Mouse (Mus musculus) liver, embryonic 12.5 days (tissue): Measurements from ENCODE around the gene Galnt10. TPM values are rescaled to one million over a fixed set of nuclear protein-coding genes. Genes with fewer than 3 reads are reported as not detected.

Experiments
- ATAC-seq: fragments of 200-750 bp; cut with Nextera tagmentation; 2 replicates; pipeline ENCODE4 v1.8.0; 2017; ENCODE audit warnings: moderate number of reproducible peaks, mild to moderate bottlenecking, moderate library complexity
- H3K27ac ChIP-seq: fragments of 300-500 bp; sonication (generic); 2 replicates; pipeline ENCODE4 v1.5.1; 2016; ENCODE audit warnings: mild to moderate bottlenecking
- H3K27me3 ChIP-seq: fragments of 300-500 bp; sonication (generic); replicated peaks from 2 replicates; pipeline ENCODE4 v1.6.1; 2016; ENCODE audit warnings: mild to moderate bottlenecking, moderate library complexity
- H3K36me3 ChIP-seq: fragments of 300-500 bp; sonication (generic); 2 replicates; pipeline ENCODE4 v1.6.1; 2016; ENCODE audit warnings: mild to moderate bottlenecking, moderate library complexity
- H3K4me1 ChIP-seq: fragments of 300-500 bp; sonication (generic); 2 replicates; pipeline ENCODE4 v1.6.1; 2016
- H3K4me2 ChIP-seq: fragments of 300-500 bp; sonication (generic); 2 replicates; pipeline ENCODE4 v1.6.1; 2016; ENCODE audit warnings: mild to moderate bottlenecking, moderate library complexity
- H3K4me3 ChIP-seq: fragments of 300-500 bp; sonication (generic); 2 replicates; pipeline ENCODE4 v1.5.1; 2016; ENCODE audit warnings: mild to moderate bottlenecking, moderate library complexity
- H3K9ac ChIP-seq: fragments of 300-500 bp; sonication (generic); 2 replicates; pipeline ENCODE4 v1.6.1; 2016; ENCODE audit warnings: mild to moderate bottlenecking, moderate library complexity
- H3K9me3 ChIP-seq: fragments of 300-500 bp; sonication (generic); replicated peaks from 2 replicates; pipeline ENCODE4 v1.6.1; 2016; ENCODE audit warnings: mild to moderate bottlenecking, moderate library complexity
- WGBS: fragments of 180-500 bp; shearing (Covaris S2); methylation state at CpG from one replicate; pipeline ENCODE4 v1.1.7; 2016; ENCODE audit not compliant: insufficient replicate concordance; 5-methylcytosine and 5-hydroxymethylcytosine counted together
- polyA plus RNA-seq: library from polyadenylated mRNA; unstranded; fragments of >200 nt; fragmentation: Nextera tagmentation; extraction: Ambion mirVana; gene quantifications from 2 replicates; pipeline ENCODE4 v1.2.1, GENCODE M21; 2016

Galnt10 gene
- polyA plus RNA-seq, 1 experiment from 2014 or later = 34.2 TPM

DNA sequence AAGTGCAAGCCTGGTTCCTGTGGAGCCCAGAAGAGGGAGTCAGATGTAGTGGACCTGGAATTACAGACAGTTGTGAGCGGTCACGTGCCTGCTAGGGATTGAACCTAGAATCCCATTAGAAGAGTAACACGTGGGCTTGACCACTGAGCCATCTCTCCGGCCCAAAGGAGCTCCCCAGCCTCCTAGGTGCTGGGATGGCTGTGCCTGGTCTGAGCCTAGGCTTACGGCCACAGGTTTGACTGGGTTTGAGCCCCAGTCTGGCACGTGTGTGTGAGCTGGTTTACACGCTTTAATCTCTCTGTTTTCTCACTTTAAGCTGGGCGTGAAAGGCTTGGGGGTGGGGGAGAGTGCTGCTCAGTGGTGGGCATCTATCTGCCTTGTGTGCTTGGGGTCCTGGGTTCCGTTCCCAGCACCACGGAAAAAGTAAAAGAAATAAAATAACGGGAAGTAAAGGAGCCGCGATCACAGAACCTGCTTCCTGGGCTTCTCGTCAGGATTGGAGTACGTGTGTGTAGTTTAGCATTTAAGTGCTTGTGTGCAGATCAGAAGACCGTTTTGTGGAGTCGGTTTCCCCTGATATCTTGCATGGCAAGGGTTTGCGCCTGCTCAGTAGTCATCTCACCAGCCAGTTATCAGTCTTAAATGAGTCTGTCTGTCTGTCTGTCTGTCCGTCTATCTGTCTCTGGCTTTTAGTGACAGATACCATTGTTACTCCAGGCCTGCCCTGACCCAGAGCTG lies 16.4 kb downstream of the Galnt10 start:
- no peak overlapping the region for H3K9ac ChIP-seq

DNA sequence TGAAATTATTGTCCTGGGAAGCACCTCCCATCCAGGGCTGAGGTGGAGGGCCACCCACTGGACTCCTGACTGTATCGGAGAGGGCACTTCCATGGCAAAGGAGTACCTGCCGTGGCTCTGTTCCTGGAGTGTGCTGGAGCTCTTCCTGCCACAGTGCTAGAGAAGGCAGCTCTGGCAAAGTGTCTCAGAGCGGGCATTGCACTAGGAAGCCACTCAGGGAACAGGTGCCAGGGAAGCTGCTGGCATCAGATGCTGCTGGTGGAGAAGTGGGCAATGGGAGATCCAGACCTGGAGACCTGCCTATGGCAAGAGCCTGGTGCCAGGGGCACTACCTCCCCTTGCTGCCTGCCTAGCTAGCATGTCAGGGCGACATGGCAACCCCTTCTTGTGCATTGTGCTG lies 17.0 kb downstream of the Galnt10 start:
- Histone ChIP-seq H3K9me3 (peaks cover 4% of the 10 kb centered on the region; the same call in 1 of the 2 replicates), H3K4me2 (no peak overlapping the region), H3K27ac (peak overlapping the region; percentile 68; the same call in 1 of the 2 replicates), H3K9ac (no peak overlapping the region), H3K27me3 (no peaks in the 10 kb centered on the region), H3K36me3 (peaks cover 25% of the 10 kb centered on the region), H3K4me1 (peaks cover 88% of the 10 kb centered on the region), H3K4me3 (no peak overlapping the region)
- WGBS = 86% methylated on average over 4 of the region's 4 CpGs
- ATAC-seq = no peak

More for the DNA sequence above, 16.4 kb downstream of the Galnt10 start:
- peak overlapping the region; percentile 68; the same call in 1 of the 2 replicates for H3K27ac ChIP-seq
- no peaks in the 10 kb centered on the region for H3K27me3 ChIP-seq
- WGBS = 75% methylated on average over 19 of the region's 19 CpGs
- peaks cover 25% of the 10 kb centered on the region for H3K36me3 ChIP-seq
- peaks cover 4% of the 10 kb centered on the region; the same call in 1 of the 2 replicates for H3K9me3 ChIP-seq
- H3K4me3 ChIP-seq = no peak overlapping the region
- no peak for ATAC-seq
- no peak overlapping the region for H3K4me2 ChIP-seq
- H3K4me1 ChIP-seq = peaks cover 90% of the 10 kb centered on the region

DNA sequence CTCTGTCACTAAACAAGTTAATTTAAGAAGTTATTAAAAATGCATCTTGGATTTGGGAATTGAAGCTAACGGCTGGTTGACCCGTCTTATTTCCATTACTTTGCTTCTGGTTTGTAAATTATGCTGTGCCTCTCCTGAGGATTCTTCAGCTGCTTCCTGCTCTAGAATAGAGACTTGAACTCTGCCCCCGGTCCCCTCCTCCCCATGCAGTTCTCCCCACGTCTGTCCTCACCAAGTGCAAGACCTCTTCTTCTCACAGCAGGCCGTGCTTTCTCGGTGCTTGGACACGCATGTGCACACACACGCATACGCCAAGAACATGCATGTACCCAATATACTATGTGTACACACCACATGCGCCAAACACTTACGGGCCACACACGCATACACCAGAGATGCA lies 18.0 kb downstream of the Galnt10 start:
- peaks cover 88% of the 10 kb centered on the region for H3K4me1 ChIP-seq
- no peak overlapping the region for H3K4me2 ChIP-seq
- WGBS = 87% methylated on average over 12 of the region's 12 CpGs

DNA sequence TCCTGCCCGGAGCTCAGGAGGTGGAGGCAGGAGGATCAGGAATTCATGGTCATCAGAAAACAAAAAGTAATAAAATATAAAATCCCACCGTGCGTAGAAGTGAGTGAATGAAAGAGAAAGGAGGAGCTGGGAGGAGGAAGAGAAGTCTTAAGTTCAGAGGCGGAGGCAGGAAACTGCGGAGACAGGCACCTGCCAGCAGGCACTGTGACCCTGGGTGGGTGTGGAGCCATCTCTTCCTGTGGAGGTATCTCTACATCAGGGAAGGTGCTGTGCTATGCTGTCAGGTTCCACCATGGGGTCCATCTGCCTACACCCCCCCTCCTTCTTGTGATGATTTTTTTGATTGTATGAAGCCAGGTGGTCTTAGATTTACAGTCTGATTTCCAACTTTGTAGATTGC lies 19.5 kb downstream of the Galnt10 start:
- Histone ChIP-seq H3K27ac (no peak overlapping the region), H3K9ac (no peak overlapping the region), H3K36me3 (peaks cover 18% of the 10 kb centered on the region), H3K9me3 (peaks cover 4% of the 10 kb centered on the region; the same call in 1 of the 2 replicates), H3K4me3 (no peak overlapping the region), H3K4me1 (peaks cover 83% of the 10 kb centered on the region), H3K27me3 (no peaks in the 10 kb centered on the region), H3K4me2 (no peak overlapping the region)
- WGBS = 74% methylated on average over 5 of the region's 5 CpGs
- ATAC-seq = no peak

More for the DNA sequence above, 18.0 kb downstream of the Galnt10 start:
- H3K9ac ChIP-seq = no peak overlapping the region
- ATAC-seq = no peak
- no peaks in the 10 kb centered on the region for H3K27me3 ChIP-seq
- peaks cover 4% of the 10 kb centered on the region; the same call in 1 of the 2 replicates for H3K9me3 ChIP-seq
- H3K4me3 ChIP-seq = no peak overlapping the region
- H3K36me3 ChIP-seq = peaks cover 25% of the 10 kb centered on the region
- H3K27ac ChIP-seq = no peak overlapping the region

DNA sequence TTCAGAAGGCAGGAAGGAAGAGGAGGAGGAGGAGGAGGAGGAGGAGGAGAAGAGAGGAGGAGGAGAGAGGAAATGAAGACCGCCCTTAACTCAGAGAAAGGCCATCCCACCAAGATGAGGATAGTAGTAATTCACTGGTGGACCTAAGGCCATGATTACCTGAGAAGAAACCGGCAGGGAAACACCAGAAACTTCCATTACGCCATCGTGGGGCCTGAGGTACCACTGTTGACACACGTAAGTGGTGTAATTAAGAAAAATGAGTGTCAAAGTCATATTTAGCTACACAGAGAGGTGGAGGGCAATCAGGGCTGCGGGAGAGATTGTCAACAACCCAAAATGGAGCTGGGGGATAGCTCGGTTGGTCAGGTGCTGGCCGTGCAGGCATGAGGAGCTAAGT lies 23.0 kb downstream of the Galnt10 start:
- Histone ChIP-seq H3K27me3 (no peaks in the 10 kb centered on the region), H3K4me3 (no peak overlapping the region), H3K4me2 (no peak overlapping the region), H3K4me1 (peaks cover 84% of the 10 kb centered on the region), H3K9me3 (no peaks in the 10 kb centered on the region), H3K9ac (no peak overlapping the region), H3K36me3 (peaks cover under 1% of the 10 kb centered on the region; the same call in 1 of the 2 replicates), H3K27ac (no peak overlapping the region)
- 88% methylated on average over 8 of the region's 8 CpGs for WGBS
- ATAC-seq = no peak

DNA sequence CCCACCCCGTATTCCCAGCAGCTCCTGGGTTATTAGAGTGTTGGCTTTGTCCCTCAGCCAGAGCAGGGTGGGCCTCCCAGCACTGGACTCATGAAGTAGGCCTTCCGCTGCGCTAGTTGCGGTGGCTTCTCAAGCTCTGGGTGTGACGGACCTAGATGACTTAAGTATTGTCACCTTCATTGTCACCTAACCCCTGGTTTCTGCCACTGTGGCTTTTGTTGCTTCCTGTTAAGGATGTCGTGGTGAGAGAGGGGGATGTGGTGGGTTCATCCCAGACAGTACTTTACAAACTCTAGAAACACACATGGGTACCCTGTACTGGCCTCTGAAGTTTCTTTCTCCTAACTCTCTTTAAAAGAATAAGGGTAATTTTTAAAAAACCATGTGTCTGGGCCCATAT lies 24.3 kb downstream of the Galnt10 start:
- 64% methylated on average over 6 of the region's 6 CpGs for WGBS
- H3K4me1 ChIP-seq = peaks cover 82% of the 10 kb centered on the region

DNA sequence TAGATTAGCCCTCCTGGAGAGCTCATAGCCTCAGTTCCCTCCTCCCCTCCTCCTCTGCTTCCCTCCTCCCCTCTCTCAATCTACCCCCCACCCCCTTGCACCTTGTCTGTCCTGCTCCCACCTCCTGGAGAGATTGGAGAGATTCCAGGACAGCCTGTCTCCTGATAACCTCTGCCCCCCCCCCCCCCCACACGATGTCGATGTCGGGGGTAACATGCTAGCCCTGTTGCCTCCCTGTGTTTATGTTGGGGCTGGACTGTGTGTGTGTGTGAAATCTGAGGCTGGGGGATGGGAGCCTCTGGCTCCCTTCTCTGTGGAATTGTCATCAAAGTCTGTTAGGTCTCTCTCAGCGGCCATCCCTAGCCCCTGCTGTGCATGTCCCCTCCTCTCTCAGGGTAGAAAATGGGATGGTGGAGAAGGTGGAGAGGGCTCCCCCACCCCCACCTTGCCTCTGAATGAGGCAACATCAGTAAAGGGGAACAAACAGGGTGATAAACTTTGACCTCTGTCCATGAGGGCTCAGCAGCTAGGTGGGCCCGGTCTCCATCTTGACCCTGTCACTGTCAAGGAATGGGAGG lies 26.0 kb downstream of the Galnt10 start:
- Histone ChIP-seq H3K4me2 (no peak overlapping the region; the same call in 1 of the 2 replicates), H3K27me3 (no peaks in the 10 kb centered on the region), H3K9me3 (no peaks in the 10 kb centered on the region), H3K36me3 (peaks cover 6% of the 10 kb centered on the region; the same call in 1 of the 2 replicates), H3K4me1 (peaks cover 81% of the 10 kb centered on the region), H3K4me3 (no peak overlapping the region), H3K9ac (no peak overlapping the region), H3K27ac (peak overlapping the region; percentile 15; the same call in 1 of the 2 replicates)
- WGBS = 36% methylated on average over 4 of the region's 5 CpGs
- peak; percentile 50 for ATAC-seq

More for the DNA sequence above, 24.3 kb downstream of the Galnt10 start:
- Histone ChIP-seq H3K4me2 (no peak overlapping the region), H3K36me3 (peaks cover 6% of the 10 kb centered on the region; the same call in 1 of the 2 replicates), H3K4me3 (no peak overlapping the region), H3K9ac (no peak overlapping the region), H3K27me3 (no peaks in the 10 kb centered on the region), H3K27ac (no peak overlapping the region), H3K9me3 (no peaks in the 10 kb centered on the region)
- ATAC-seq = no peak

DNA sequence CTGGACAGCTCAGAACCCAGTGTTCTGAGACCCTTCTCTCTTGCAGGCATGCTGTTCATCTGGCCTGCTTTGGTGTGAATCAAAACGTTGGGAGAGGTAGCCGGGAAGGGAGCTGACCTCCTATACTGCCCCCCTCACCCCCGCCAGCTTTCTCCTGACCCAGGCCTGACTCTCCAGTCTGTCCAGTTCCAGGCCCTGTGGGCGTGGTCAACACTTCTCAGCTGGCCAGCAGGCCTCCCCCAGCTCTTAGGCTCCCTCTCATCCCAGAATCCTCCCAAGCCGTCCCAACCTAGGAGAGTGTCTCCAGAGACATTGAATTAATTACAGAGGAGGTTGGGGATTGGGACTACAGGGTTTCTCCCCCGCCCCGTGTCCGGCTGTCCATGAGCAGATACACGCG lies 26.6 kb downstream of the Galnt10 start:
- Histone ChIP-seq H3K27me3 (no peaks in the 10 kb centered on the region), H3K9me3 (no peaks in the 10 kb centered on the region), H3K27ac (0 out of 2 replicates have a peak overlapping the region, but pooled peaks have one; percentile 15), H3K4me1 (peaks cover 87% of the 10 kb centered on the region), H3K4me2 (no peak overlapping the region), H3K4me3 (no peak overlapping the region), H3K36me3 (peaks cover 6% of the 10 kb centered on the region; the same call in 1 of the 2 replicates), H3K9ac (no peak overlapping the region)
- WGBS = 72% methylated on average over 10 of the region's 10 CpGs
- ATAC-seq = peak; percentile 16

DNA sequence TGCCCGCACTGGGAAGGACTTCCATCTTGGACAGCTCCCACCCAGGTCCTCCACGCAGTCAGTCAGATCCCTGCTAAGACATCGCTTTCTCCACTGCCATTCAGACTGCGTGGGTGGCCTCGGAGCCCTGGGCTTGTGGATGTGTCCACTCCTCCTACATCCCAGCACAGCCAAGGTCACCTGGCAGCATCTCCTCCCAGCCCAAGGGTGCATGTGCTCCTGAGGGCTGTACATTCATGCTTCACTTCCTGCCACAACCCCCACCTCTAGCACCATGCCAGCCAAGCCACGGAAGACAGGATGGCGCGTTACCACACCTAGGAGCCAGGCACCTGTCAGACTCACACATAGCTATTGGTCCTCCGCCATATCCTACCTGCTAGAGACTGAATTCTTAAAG lies 27.8 kb downstream of the Galnt10 start:
- Histone ChIP-seq H3K27ac (no peak overlapping the region), H3K4me1 (peaks cover 87% of the 10 kb centered on the region)
- ATAC-seq = no peak

DNA sequence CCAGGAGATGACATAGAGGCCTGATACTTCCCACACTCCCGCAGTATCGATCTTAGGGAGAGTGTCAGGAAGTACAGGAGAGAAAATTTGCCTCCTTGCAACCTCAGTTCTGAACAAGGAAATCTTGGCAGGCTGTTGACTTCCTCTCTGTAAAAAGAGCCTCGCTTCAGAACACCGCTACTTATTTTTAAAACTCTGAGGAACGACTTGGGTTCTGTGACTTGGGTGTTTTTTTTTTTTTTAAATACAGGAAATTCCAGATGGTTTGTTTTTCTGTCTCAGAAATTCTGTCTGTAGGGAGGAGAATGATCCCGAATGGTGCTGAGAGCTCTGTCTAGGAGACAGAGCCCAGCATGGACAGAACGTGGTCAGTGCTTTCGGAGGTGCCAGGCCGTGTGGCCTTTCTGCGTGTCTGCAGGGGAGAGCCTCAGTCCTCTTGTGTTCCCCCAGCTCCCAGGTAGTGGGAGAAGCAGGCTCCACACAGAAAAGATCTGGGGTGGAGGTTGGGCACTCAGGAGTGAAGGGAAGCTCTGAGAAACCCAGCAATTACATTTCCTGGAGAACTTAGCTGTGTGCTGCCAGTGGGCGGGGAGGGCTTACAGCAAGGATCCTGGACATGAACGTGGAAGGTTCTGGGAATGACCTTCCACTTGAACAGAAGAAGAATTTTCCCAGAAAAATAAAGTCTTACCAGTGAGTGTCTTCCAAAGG lies 28.9 kb downstream of the Galnt10 start:
- Histone ChIP-seq H3K9ac (no peak overlapping the region), H3K36me3 (peaks cover 22% of the 10 kb centered on the region), H3K4me2 (no peak overlapping the region), H3K9me3 (no peaks in the 10 kb centered on the region), H3K27ac (peak overlapping the region; percentile 64), H3K27me3 (no peaks in the 10 kb centered on the region), H3K4me1 (peaks cover 83% of the 10 kb centered on the region), H3K4me3 (no peak overlapping the region)
- ATAC-seq = no peak
- WGBS = 58% methylated on average over 12 of the region's 12 CpGs

More for the DNA sequence above, 27.8 kb downstream of the Galnt10 start:
- Histone ChIP-seq H3K27me3 (no peaks in the 10 kb centered on the region), H3K36me3 (peaks cover 11% of the 10 kb centered on the region), H3K4me2 (no peak overlapping the region), H3K9me3 (no peaks in the 10 kb centered on the region), H3K4me3 (no peak overlapping the region), H3K9ac (no peak overlapping the region)
- 89% methylated on average over 9 of the region's 9 CpGs for WGBS

DNA sequence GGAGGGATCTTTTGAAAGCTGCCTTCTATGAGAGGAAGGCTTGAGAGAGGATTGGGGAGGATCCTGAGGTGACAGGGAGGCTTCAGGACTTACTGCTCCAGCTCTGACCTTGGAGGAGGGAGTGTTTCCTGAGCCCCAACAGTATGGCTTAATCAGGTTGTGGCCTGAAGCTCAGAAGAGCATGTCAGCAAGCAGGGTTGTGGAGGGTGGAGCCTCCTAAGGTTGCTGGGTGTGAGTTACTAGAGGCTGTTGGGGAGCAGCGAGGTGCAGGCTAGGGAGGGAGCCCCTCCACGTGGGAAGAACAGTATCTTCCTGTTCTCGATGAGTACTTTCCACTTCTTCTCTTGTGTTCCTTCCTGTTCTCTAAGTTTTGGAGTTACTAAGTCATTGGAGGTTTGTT lies 32.0 kb downstream of the Galnt10 start:
- no peak overlapping the region for H3K27ac ChIP-seq
- ATAC-seq = peak; percentile 61; the same call in 1 of the 2 replicates
- WGBS = 26% methylated on average over 3 of the region's 3 CpGs

DNA sequence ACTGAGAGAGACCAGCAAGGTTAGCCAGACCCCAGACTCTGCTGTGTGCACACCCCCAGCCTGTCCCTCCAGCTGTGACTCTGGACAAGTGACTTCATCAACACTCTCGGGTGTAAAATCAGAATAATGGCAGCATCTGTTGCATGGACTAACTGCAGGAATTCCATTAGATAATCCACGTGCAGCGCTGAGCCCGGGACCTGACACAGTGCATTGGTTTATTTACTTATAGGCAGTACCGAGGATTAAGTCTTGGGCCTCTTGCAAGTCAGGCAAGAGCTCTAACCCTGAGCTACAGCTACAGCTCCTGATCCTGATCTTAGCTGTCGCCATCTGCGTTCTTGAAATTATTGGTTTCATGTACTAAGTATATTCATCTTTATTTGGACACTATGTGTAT lies 37.3 kb downstream of the Galnt10 start:
- 82% methylated on average over 7 of the region's 7 CpGs for WGBS
- H3K27me3 ChIP-seq = no peaks in the 10 kb centered on the region
- no peak overlapping the region for H3K4me2 ChIP-seq
- H3K27ac ChIP-seq = no peak overlapping the region
- H3K36me3 ChIP-seq = peaks cover 24% of the 10 kb centered on the region
- no peak overlapping the region for H3K4me3 ChIP-seq
- H3K9ac ChIP-seq = no peak overlapping the region
- no peaks in the 10 kb centered on the region for H3K9me3 ChIP-seq
- ATAC-seq = no peak
- H3K4me1 ChIP-seq = peaks cover 81% of the 10 kb centered on the region

More for the DNA sequence above, 32.0 kb downstream of the Galnt10 start:
- H3K36me3 ChIP-seq = peaks cover 30% of the 10 kb centered on the region
- no peak overlapping the region for H3K4me2 ChIP-seq
- H3K4me3 ChIP-seq = no peak overlapping the region
- H3K9ac ChIP-seq = no peak overlapping the region
- no peaks in the 10 kb centered on the region for H3K9me3 ChIP-seq
- no peaks in the 10 kb centered on the region for H3K27me3 ChIP-seq
- H3K4me1 ChIP-seq = peaks cover 77% of the 10 kb centered on the region
